Mouse (Mus musculus): ENCODE data around the gene Spta1. TPM values are rescaled to one million over a fixed set of nuclear protein-coding genes. Genes with fewer than 3 reads are reported as not detected.
A peak's percentile ranks its signal among the peaks of the same experiment; 100 is the strongest.

Gene Spta1
- total and polyA plus RNA-seq, 3 experiments = 39.1 to 98.0 (median 46.1) TPM

- H3K9ac ChIP-seq (ENCODE audit: control insufficient read depth, low read depth, low read length, poor library complexity, severe bottlenecking) = peak overlapping the region; percentile 29
- H3K27ac ChIP-seq (ENCODE audit: control insufficient read depth, low read depth, low read length) = peak overlapping the region; percentile 60
- H3K79me2 ChIP-seq (ENCODE audit: control insufficient read depth, insufficient read depth, low read length, poor library complexity) = no peaks in the 10 kb centered on the region
- no peak for TF ChIP-seq JUND (IDR thresholded peaks at IDR 0.05; ENCODE audit: low read depth, low read length)
- peak; percentile 28; the same call in 1 of the 2 replicates for TF ChIP-seq TAL1 (IDR thresholded peaks at IDR 0.05; ENCODE audit: low read length)
- peak; percentile 67; the same call in 1 of the 2 replicates for TF ChIP-seq RCOR1 (IDR thresholded peaks at IDR 0.05; ENCODE audit: low read depth, low read length)
- peak; percentile 80 for TF ChIP-seq TCF12 (IDR thresholded peaks at IDR 0.05; ENCODE audit: low read depth, low read length)
- peak; percentile 77 for TF ChIP-seq ZNF384 (IDR thresholded peaks at IDR 0.05; ENCODE audit: low read depth, low read length)
- 0 out of 2 replicates have a peak, but pooled peaks have one; percentile 11 for TF ChIP-seq MXI1 (IDR thresholded peaks at IDR 0.05; ENCODE audit: low read depth, low read length)
- TF ChIP-seq GATA1 (IDR thresholded peaks at IDR 0.05; ENCODE audit: low read depth, low read length) = peak; percentile 69; the same call in 1 of the 2 replicates
- no peak for TF ChIP-seq ZC3H11A (IDR thresholded peaks at IDR 0.05; ENCODE audit: low read depth, low read length)
- TF ChIP-seq ETS1 (IDR thresholded peaks at IDR 0.05; ENCODE audit: low read depth, low read length) = peak; percentile 76
- TF ChIP-seq EP300 (IDR thresholded peaks at IDR 0.05; ENCODE audit: low read depth in 1 of 2, low read length in 2 of 2) = peak; percentile 66 to 81
- peak; percentile 37; the same call in 1 of the 2 replicates for TF ChIP-seq SIN3A (IDR thresholded peaks at IDR 0.05; ENCODE audit: low read length)
- peak; percentile 56 for DNase-seq (ENCODE audit: low read depth, low spot score)
- H3K4me1 ChIP-seq (ENCODE audit: control insufficient read depth in 1 of 2, insufficient read depth in 2 of 2, low read length in 2 of 2) = peaks cover 3 to 7% of the 10 kb centered on the region in 2 experiments; a peak in 3 of 4 replicates
- no peaks in the 10 kb centered on the region for H3K27me3 ChIP-seq (ENCODE audit: control insufficient read depth in 1 of 2, insufficient read depth in 2 of 2, low read length in 2 of 2)
- peaks cover 0 to 4% of the 10 kb centered on the region in 2 experiments; a peak in 2 of 4 replicates for H3K36me3 ChIP-seq (ENCODE audit: control insufficient read depth in 1 of 2, insufficient read depth in 2 of 2, low read length in 2 of 2)
- peak overlapping the region; percentile 25 to 41; a peak in 3 of 4 replicates for H3K4me3 ChIP-seq (ENCODE audit: control insufficient read depth in 1 of 2, insufficient read depth in 1 of 2, low read depth in 2 of 2, low read length in 2 of 2)
- no peaks in the 10 kb centered on the region for H3K9me3 ChIP-seq (replicated peaks; ENCODE audit: insufficient read depth, low read length)
These were observed 96.6 kb downstream of the Spta1 start for GRCm38 (mm10) chr1:174269162-174269561.

- TF ChIP-seq GABPA (IDR thresholded peaks at IDR 0.05; ENCODE audit: low read depth, low read length) (no peak), ZNF384 (IDR thresholded peaks at IDR 0.05; ENCODE audit: low read depth, low read length) (no peak), POLR2A (IDR thresholded peaks at IDR 0.05; ENCODE audit: control insufficient read depth in 1 of 2, insufficient read depth in 1 of 2, low read depth in 1 of 2, low read length in 2 of 2, poor library complexity in 1 of 2) (no peak), SMC3 (IDR thresholded peaks at IDR 0.05; ENCODE audit: low read depth, low read length) (no peak), CHD2 (IDR thresholded peaks at IDR 0.05; ENCODE audit: low read length) (no peak), MAX (IDR thresholded peaks at IDR 0.05; ENCODE audit: low read length) (no peak), POLR2AphosphoS5 (IDR thresholded peaks at IDR 0.05; ENCODE audit: borderline replicate concordance, low read depth, low read length) (no peak), POLR2AphosphoS2 (IDR thresholded peaks at IDR 0.05; ENCODE audit: low read length) (no peak)
- DNase-seq (ENCODE audit: low read depth, low spot score) = no peak
These were observed 98.1 kb downstream of the Spta1 start for GRCm38 (mm10) chr1:174270643-174271042.

More at GRCm38 (mm10) chr1:174270643-174271042, 98.1 kb downstream of the Spta1 start:
- Histone ChIP-seq H3K4me1 (ENCODE audit: control insufficient read depth in 1 of 2, insufficient read depth in 2 of 2, low read length in 2 of 2) (peaks cover 3 to 7% of the 10 kb centered on the region in 2 experiments; a peak in 3 of 4 replicates), H3K27me3 (ENCODE audit: control insufficient read depth in 1 of 2, insufficient read depth in 2 of 2, low read length in 2 of 2) (no peaks in the 10 kb centered on the region), H3K4me3 (ENCODE audit: control insufficient read depth in 1 of 2, insufficient read depth in 1 of 2, low read depth in 2 of 2, low read length in 2 of 2) (no peak overlapping the region), H3K9ac (ENCODE audit: control insufficient read depth, low read depth, low read length, poor library complexity, severe bottlenecking) (no peak overlapping the region), H3K36me3 (ENCODE audit: control insufficient read depth in 1 of 2, insufficient read depth in 2 of 2, low read length in 2 of 2) (peaks cover 0 to 4% of the 10 kb centered on the region in 2 experiments; a peak in 2 of 4 replicates), H3K27ac (ENCODE audit: control insufficient read depth, low read depth, low read length) (no peak overlapping the region), H3K9me3 (replicated peaks; ENCODE audit: insufficient read depth, low read length) (no peaks in the 10 kb centered on the region), H3K79me2 (ENCODE audit: control insufficient read depth, insufficient read depth, low read length, poor library complexity) (no peaks in the 10 kb centered on the region)

Other genes starting within 250 kb of the Spta1 start
- not detected in 2 replicates for gene Mndal, start 230.3 kb upstream of the Spta1 start, total RNA-seq (2012; rRNA removed)
- not detected for gene Mndal, start 230.3 kb upstream of the Spta1 start, polyA plus RNA-seq (2012; ENCODE audit: insufficient read depth in 1 of 2, insufficient read length in 2 of 2, low read depth in 1 of 2, low replicate concordance in 2 of 2, missing spikeins in 1 of 2)
- 0.08 and 0.10 TPM in 2 replicates for gene Ifi203, start 230.1 kb upstream of the Spta1 start, total RNA-seq (2012; rRNA removed)
- gene Ifi203, start 230.1 kb upstream of the Spta1 start, polyA plus RNA-seq (2012; ENCODE audit: insufficient read depth in 1 of 2, insufficient read length in 2 of 2, low read depth in 1 of 2, low replicate concordance in 2 of 2, missing spikeins in 1 of 2) = under 1 TPM in 1 of 2 experiments, not detected in 1; 0.25 TPM
- not detected in 2 replicates for gene Ifi202b, start 190.0 kb upstream of the Spta1 start, total RNA-seq (2012; rRNA removed)
- not detected for gene Ifi202b, start 190.0 kb upstream of the Spta1 start, polyA plus RNA-seq (2012; ENCODE audit: insufficient read depth in 1 of 2, insufficient read length in 2 of 2, low read depth in 1 of 2, low replicate concordance in 2 of 2, missing spikeins in 1 of 2)
- not detected in 2 replicates for gene Ifi205, start 141.0 kb upstream of the Spta1 start, total RNA-seq (2012; rRNA removed)
- not detected for gene Ifi205, start 141.0 kb upstream of the Spta1 start, polyA plus RNA-seq (2012; ENCODE audit: insufficient read depth in 1 of 2, insufficient read length in 2 of 2, low read depth in 1 of 2, low replicate concordance in 2 of 2, missing spikeins in 1 of 2)
- gene Olfr433, start 132.1 kb upstream of the Spta1 start, total RNA-seq (2012; rRNA removed) = not detected in 2 replicates
- not detected for gene Olfr433, start 132.1 kb upstream of the Spta1 start, polyA plus RNA-seq (2012; ENCODE audit: insufficient read depth in 1 of 2, insufficient read length in 2 of 2, low read depth in 1 of 2, low replicate concordance in 2 of 2, missing spikeins in 1 of 2)
- gene Olfr432, start 123.6 kb upstream of the Spta1 start, total RNA-seq (2012; rRNA removed) = not detected in 2 replicates
- not detected for gene Olfr432, start 123.6 kb upstream of the Spta1 start, polyA plus RNA-seq (2012; ENCODE audit: insufficient read depth in 1 of 2, insufficient read length in 2 of 2, low read depth in 1 of 2, low replicate concordance in 2 of 2, missing spikeins in 1 of 2)
- not detected in 2 replicates for gene Olfr430, start 106.2 kb upstream of the Spta1 start, total RNA-seq (2012; rRNA removed)
- gene Olfr430, start 106.2 kb upstream of the Spta1 start, polyA plus RNA-seq (2012; ENCODE audit: insufficient read depth in 1 of 2, insufficient read length in 2 of 2, low read depth in 1 of 2, low replicate concordance in 2 of 2, missing spikeins in 1 of 2) = not detected
- not detected in 2 replicates for gene Olfr429, start 88.4 kb upstream of the Spta1 start, total RNA-seq (2012; rRNA removed)
- not detected for gene Olfr429, start 88.4 kb upstream of the Spta1 start, polyA plus RNA-seq (2012; ENCODE audit: insufficient read depth in 1 of 2, insufficient read length in 2 of 2, low read depth in 1 of 2, low replicate concordance in 2 of 2, missing spikeins in 1 of 2)
- not detected in 2 replicates for gene Olfr427, start 75.9 kb upstream of the Spta1 start, total RNA-seq (2012; rRNA removed)
- not detected for gene Olfr427, start 75.9 kb upstream of the Spta1 start, polyA plus RNA-seq (2012; ENCODE audit: insufficient read depth in 1 of 2, insufficient read length in 2 of 2, low read depth in 1 of 2, low replicate concordance in 2 of 2, missing spikeins in 1 of 2)
- gene Olfr231, start 51.6 kb upstream of the Spta1 start, total RNA-seq (2012; rRNA removed) = not detected in 2 replicates
- gene Olfr231, start 51.6 kb upstream of the Spta1 start, polyA plus RNA-seq (2012; ENCODE audit: insufficient read depth in 1 of 2, insufficient read length in 2 of 2, low read depth in 1 of 2, low replicate concordance in 2 of 2, missing spikeins in 1 of 2) = not detected
- not detected in 2 replicates for gene Olfr424, start 41.3 kb upstream of the Spta1 start, total RNA-seq (2012; rRNA removed)
- not detected for gene Olfr424, start 41.3 kb upstream of the Spta1 start, polyA plus RNA-seq (2012; ENCODE audit: insufficient read depth in 1 of 2, insufficient read length in 2 of 2, low read depth in 1 of 2, low replicate concordance in 2 of 2, missing spikeins in 1 of 2)
- gene Olfr420, start 17.1 kb upstream of the Spta1 start, total RNA-seq (2012; rRNA removed) = not detected in 2 replicates
- not detected for gene Olfr420, start 17.1 kb upstream of the Spta1 start, polyA plus RNA-seq (2012; ENCODE audit: insufficient read depth in 1 of 2, insufficient read length in 2 of 2, low read depth in 1 of 2, low replicate concordance in 2 of 2, missing spikeins in 1 of 2)
- gene Olfr419, start 79.3 kb downstream of the Spta1 start, total RNA-seq (2012; rRNA removed) = not detected in 2 replicates
- under 1 TPM in 1 of 2 experiments, not detected in 1; 0.31 TPM for gene Olfr419, start 79.3 kb downstream of the Spta1 start, polyA plus RNA-seq (2012; ENCODE audit: insufficient read depth in 1 of 2, insufficient read length in 2 of 2, low read depth in 1 of 2, low replicate concordance in 2 of 2, missing spikeins in 1 of 2)
- gene Mptx1, start 157.7 kb downstream of the Spta1 start, total RNA-seq (2012; rRNA removed) = not detected in 2 replicates
- not detected for gene Mptx1, start 157.7 kb downstream of the Spta1 start, polyA plus RNA-seq (2012; ENCODE audit: insufficient read depth in 1 of 2, insufficient read length in 2 of 2, low read depth in 1 of 2, low replicate concordance in 2 of 2, missing spikeins in 1 of 2)
- 0.12 TPM in 1 of 2 replicates, not detected in the other for gene Olfr417, start 192.3 kb downstream of the Spta1 start, total RNA-seq (2012; rRNA removed)
- gene Olfr417, start 192.3 kb downstream of the Spta1 start, polyA plus RNA-seq (2012; ENCODE audit: insufficient read depth in 1 of 2, insufficient read length in 2 of 2, low read depth in 1 of 2, low replicate concordance in 2 of 2, missing spikeins in 1 of 2) = under 1 TPM in 1 of 2 experiments, not detected in 1; 0.07 TPM
- gene Olfr248, start 218.3 kb downstream of the Spta1 start, total RNA-seq (2012; rRNA removed) = not detected in 2 replicates
- not detected for gene Olfr248, start 218.3 kb downstream of the Spta1 start, polyA plus RNA-seq (2012; ENCODE audit: insufficient read depth in 1 of 2, insufficient read length in 2 of 2, low read depth in 1 of 2, low replicate concordance in 2 of 2, missing spikeins in 1 of 2)

All from MEL (cell line).